Mouse (Mus musculus): ENCODE results near the gene Il15ra. TPM values are rescaled to one million over a fixed set of nuclear protein-coding genes. Genes with fewer than 3 reads are reported as not detected.
"Not testable (repeated sequence)": the region's sequence is repeated elsewhere in the genome, so short reads cannot be mapped to it uniquely, and the experiment has no call there.

The Il15ra gene
- total RNA-seq, 4 experiments from 2014 or later: 15.4 to 21.9 (median 19.2) TPM

- DNase-seq: not testable (repeated sequence)
These were observed 5.0 kb downstream of the Il15ra start for GRCm38 (mm10) chr2:11710101-11710500.

GRCm38 (mm10) chr2:11712483-11712990, 7.4 kb downstream of the Il15ra start:
- no peak for DNase-seq

DNA sequence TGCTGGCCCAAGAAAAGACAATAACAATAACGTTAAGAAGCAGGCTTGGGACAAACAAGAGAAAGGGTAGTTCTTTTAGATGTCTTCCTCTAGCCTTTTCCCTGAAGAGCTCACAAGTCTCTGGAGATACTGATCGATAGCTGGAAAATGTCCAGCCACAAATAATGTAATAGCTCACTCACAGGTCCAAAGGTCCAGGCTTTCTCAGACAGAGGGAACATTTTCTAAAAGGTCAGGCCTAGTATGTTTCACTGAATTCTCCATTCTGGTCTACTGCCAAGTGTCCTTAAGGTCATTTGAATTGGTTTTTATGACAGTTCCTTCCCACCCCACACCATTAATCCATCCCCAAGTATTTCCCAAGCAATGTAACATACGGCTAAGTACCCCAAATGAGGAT, 7.9 kb downstream of the Il15ra start:
- no peak for DNase-seq

DNA sequence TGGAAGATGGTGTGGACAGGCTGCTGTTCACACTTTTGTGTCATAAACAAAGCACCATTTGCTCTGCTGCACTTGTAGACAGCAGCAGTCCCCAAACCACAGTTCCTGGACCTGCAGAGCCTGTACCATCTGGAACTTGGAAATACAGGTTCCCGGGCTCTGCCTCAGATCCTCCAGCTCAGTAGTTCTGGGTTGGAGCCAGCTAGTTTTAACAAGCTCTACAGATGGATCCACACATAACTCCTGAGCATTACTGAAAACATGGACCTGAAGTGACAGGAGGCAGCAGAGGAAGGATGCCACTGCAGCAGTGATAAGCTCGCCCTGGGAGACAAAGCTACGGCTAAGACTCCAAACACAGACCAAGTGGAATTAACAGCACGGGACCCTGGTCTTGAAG, 9.4 kb downstream of the Il15ra start:
- DNase-seq: no peak

- no peak for DNase-seq
These were observed 13.5 kb downstream of the Il15ra start for GRCm38 (mm10) chr2:11718573-11718972.

- DNase-seq: no peak
These were observed 17.5 kb downstream of the Il15ra start for GRCm38 (mm10) chr2:11722564-11722963.

GRCm38 (mm10) chr2:11727574-11727973, 22.5 kb downstream of the Il15ra start:
- no peak for DNase-seq

GRCm38 (mm10) chr2:11729091-11729490, 24.0 kb downstream of the Il15ra start:
- no peak for DNase-seq

DNA sequence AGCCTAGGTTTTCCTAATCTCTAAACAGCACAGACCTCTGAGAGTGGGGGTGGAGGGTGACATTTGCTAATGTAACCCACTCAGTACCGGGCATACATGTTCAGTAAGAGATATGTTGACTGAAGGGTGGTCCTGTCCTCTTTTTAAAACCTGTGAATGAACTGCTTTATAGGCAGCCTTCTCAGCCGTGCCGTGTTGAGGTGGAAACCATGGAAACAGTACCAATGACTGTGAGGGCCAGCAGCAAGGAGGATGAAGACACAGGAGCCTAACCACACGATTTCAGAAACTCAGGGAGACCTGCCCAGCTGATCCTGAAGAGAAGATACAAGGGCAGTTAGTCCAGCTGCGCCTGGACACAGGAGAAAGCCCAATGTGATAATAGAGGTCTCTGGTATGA, 27.9 kb downstream of the Il15ra start:
- DNase-seq: no peak

GRCm38 (mm10) chr2:11735853-11736252, 30.8 kb downstream of the Il15ra start:
- DNase-seq: no peak

GRCm38 (mm10) chr2:11738794-11739193, 33.7 kb downstream of the Il15ra start:
- no peak for DNase-seq

DNA sequence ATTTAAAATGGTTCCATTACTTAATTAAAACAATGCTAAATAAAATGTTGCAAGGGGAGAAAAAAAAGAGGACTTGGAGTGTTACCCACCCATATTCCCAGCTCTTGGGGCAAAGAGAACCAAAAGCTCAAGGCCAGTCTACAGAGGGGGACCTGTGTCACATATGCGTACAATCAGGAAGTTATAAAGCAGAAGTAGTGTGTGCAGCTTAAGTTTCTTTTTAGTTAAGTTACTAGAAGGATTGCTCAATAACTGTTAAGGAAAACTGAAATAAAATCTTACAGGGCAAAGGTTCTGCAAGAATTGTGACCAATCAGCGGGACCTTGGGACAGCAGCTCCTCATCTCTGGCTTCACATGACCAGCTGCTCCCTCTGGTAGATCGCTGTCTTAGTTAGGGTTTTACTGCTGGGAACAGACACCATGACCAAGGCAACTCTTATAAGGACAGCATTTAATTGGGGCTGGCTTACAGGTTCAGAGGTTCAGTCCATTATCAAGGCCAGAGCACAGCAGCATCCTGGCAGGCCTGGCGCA, 34.5 kb downstream of the Il15ra start:
- no peak for DNase-seq

- DNase-seq: no peak
These were observed 57.5 kb downstream of the Il15ra start for GRCm38 (mm10) chr2:11762541-11762940.

- DNase-seq: no peak
These were observed 60.6 kb downstream of the Il15ra start for GRCm38 (mm10) chr2:11765694-11766093.

- no peak for DNase-seq
These were observed 61.5 kb downstream of the Il15ra start for GRCm38 (mm10) chr2:11766485-11767160.

- DNase-seq: no peak
These were observed 62.1 kb downstream of the Il15ra start for GRCm38 (mm10) chr2:11767161-11767545.

DNA sequence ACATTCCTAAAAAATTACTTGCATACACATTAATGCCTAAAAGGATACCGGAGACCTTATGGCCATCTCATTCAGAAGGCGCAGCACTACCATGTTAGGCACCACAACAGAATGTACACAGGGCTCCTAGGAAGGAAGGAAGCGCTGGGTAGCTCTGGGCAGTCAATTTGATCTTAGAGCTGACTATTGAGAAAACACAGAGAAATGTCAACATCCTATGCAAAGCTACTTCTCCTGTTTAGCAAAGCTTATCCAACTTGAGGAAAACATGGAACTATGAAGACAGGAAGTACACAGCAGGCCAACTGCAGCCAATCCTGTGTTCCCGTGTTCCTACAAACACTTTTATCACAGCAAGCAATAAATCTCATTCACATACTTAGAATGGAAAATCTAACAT, 66.6 kb downstream of the Il15ra start:
- DNase-seq: no peak

GRCm38 (mm10) chr2:11772401-11772800, 67.3 kb downstream of the Il15ra start:
- no peak for DNase-seq

DNA sequence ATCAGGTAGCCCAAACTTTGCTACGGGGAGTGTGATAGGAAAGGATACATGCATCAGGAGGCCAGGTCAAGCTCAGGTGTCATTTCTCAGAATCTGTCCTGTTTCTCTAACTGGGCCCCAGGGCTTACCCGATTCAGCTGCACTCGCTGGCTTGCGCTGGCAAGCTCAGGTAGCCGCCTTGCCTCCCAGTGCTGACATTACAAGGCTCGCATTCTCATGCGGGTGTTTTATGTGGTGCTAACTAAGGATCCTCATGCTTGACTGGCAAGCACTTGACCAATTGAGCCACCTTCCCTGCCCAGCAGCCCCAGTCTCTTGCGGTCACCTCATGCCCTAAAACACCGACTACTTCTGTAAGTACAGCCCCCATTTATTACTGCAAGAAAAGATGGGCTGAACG, 69.3 kb downstream of the Il15ra start:
- DNase-seq: no peak

- no peak for DNase-seq
These were observed 70.0 kb downstream of the Il15ra start for GRCm38 (mm10) chr2:11775121-11775520.

DNA sequence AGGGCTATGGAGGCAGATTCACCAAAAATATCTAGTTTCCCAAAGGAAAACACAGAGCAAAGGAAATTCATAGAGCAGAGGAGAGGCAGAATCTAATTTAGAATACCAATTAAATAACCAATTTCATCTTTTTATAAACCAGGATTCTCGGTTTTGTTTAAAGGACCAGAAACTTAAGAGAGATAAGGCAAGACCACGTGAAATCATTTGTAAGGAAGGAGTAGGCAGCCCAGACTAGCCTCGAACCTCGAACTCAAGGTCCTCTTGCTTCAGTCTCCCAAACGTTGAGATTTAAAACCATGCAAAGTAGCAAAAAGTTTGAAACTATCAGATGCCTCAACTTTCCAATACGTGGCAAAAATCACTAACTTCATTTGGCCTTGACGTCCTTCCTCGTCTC, 71.3 kb downstream of the Il15ra start:
- no peak for DNase-seq

GRCm38 (mm10) chr2:11777091-11778068, 72.3 kb downstream of the Il15ra start, which contains the start of the genes Fbh1 and Ankrd16:
Gene Fbh1 (minus strand): TSS chr2:11777582.
Gene Ankrd16 (plus strand): TSS chr2:11777876.
- peak; percentile 99 for DNase-seq

All from adrenal gland, adult 8-10 months (tissue).